ENCODE assay signal across 8 mouse cellular contexts in the genomic region with DNA sequence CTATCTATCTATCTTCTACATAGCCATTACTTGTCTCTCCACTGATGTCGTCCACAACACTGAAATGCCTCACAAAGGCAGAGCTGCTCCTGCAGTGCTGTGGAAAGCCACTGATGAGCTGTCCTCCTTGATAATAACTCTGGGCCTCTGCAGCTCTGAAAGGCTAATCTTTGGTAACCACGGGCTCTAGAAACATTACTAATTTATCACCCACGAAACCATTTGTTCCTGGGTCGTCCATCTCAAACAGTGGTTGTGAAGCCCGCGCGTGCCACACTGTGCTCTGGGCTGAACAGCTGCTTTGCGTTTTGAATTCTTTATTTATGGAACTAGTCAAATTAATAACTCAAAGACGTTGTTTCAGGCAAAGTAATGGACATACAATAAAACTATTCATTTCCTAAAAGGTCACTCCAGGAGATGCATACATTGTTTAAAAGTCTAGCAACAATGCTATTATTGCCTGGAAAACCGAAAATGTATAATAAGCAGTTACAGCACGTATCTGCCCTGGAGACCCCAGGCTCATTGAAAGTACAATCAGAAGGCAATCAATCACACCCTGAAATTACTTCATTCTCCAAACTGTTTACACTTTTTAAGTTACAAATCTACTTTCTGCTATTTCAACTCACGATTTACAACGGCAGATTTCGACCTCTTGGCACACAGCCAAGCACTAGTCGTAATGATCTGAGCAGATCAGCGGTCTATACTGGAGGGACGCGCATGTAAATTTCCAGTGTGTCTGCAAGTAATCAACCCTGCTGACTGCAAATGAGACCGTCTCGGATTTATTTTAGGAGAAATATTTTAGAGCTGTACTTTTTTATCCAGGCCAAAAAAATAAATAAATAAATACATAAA.
DNase-seq lines count a peak whose midpoint lies in the region; ATAC-seq and TF ChIP-seq lines count a peak whose summit lies in the region.

No protein-coding gene starts in this region.

- ATAC-seq in limb, embryonic 14.5 days (ENCODE audit: low FRiP score, low read depth) = peak; percentile 76
- ATAC-seq in stomach, embryonic 16.5 days (ENCODE audit: insufficient read depth, low FRiP score) = peak; percentile 26; the same call in 1 of the 2 replicates
- no peak for ATAC-seq in CD4-positive, CD25-positive, alpha-beta regulatory T cell, adult 4 months

- H3K4me2 ChIP-seq in limb, embryonic 14.5 days (replicated peaks; ENCODE audit: low read depth, low read length, severe bottlenecking) = peak overlapping the region; percentile 37
- peak overlapping the region; percentile 40 for H3K4me2 ChIP-seq in stomach, embryonic 16.5 days (ENCODE audit: low read depth, low read length)

- DNase-seq in left cerebral cortex, postnatal 4 days = peak; percentile 57
- no peak for DNase-seq in left cerebral cortex, adult 18-20 months (ENCODE audit: low spot score in 2 of 2)
- peak; percentile 72 to 76 for DNase-seq in cerebellum, postnatal 10 days
- peak; percentile 44 for DNase-seq in gastrocnemius, postnatal 10 days
- peak; percentile 86 for DNase-seq in limb, embryonic 14.5 days (ENCODE audit: low spot score)
- no peak for DNase-seq in frontal cortex, postnatal 36 days (ENCODE audit: low spot score in 2 of 2)

- H3K36me3 ChIP-seq in limb, embryonic 14.5 days (ENCODE audit: control insufficient read depth, insufficient read depth, low read length) = no peaks in the 10 kb centered on the region
- no peaks in the 10 kb centered on the region for H3K36me3 ChIP-seq in stomach, embryonic 16.5 days (ENCODE audit: control insufficient read depth, insufficient read depth, low read length)

- H3K4me1 ChIP-seq in limb, embryonic 14.5 days (ENCODE audit: control insufficient read depth, insufficient read depth, low read length) = peaks cover 28% of the 10 kb centered on the region
- H3K4me1 ChIP-seq in stomach, embryonic 16.5 days (ENCODE audit: control insufficient read depth, insufficient read depth, low read length) = peaks cover 15% of the 10 kb centered on the region

- peak overlapping the region; percentile 14; the same call in 1 of the 2 replicates for H3K4me3 ChIP-seq in limb, embryonic 14.5 days (replicated peaks; ENCODE audit: low read length)
- peak overlapping the region; percentile 21 for H3K4me3 ChIP-seq in stomach, embryonic 16.5 days (replicated peaks; ENCODE audit: low read length)

- intact Hi-C loops in left cerebral cortex, postnatal 4 days (cut with DNase I) = no loop called here

- no peaks in the 10 kb centered on the region for H3K9me3 ChIP-seq in limb, embryonic 14.5 days (ENCODE audit: control insufficient read depth, low read length)
- H3K9me3 ChIP-seq in stomach, embryonic 16.5 days (replicated peaks; ENCODE audit: control insufficient read depth, low read length) = no peaks in the 10 kb centered on the region

- H3K9ac ChIP-seq in limb, embryonic 14.5 days (ENCODE audit: low read depth, low read length, severe bottlenecking) = no peak overlapping the region
- no peak overlapping the region for H3K9ac ChIP-seq in stomach, embryonic 16.5 days (ENCODE audit: low read length)

- WGBS in limb, embryonic 14.5 days = 10% methylated on average over 20 of the region's 20 CpGs
- 16% methylated on average over 20 of the region's 20 CpGs for WGBS in stomach, embryonic 16.5 days

- no peak overlapping the region for H3K27ac ChIP-seq in limb, embryonic 14.5 days (replicated peaks; ENCODE audit: low read depth, low read length)
- H3K27ac ChIP-seq in stomach, embryonic 16.5 days (ENCODE audit: low read length) = no peak overlapping the region; the same call in 1 of the 2 replicates

- TF ChIP-seq POLR2A in limb, embryonic 14.5 days (IDR thresholded peaks at IDR 0.05; ENCODE audit: borderline replicate concordance, extremely low read depth, insufficient read depth, insufficient read length) = no peak

- no peaks in the 10 kb centered on the region for H3K27me3 ChIP-seq in limb, embryonic 14.5 days (ENCODE audit: control insufficient read depth, insufficient read depth, low read length)
- H3K27me3 ChIP-seq in stomach, embryonic 16.5 days (ENCODE audit: control insufficient read depth, insufficient read depth, low read length) = no peaks in the 10 kb centered on the region

Comparison
In these comparisons a context has a peak if more than half of its experiments do, and no peak if none do; other contexts are left out.
1. DNase-seq: peak in left cerebral cortex, postnatal 4 days (single experiment), cerebellum, postnatal 10 days (2 of 2), gastrocnemius, postnatal 10 days (single experiment) and limb, embryonic 14.5 days (single experiment); none in left cerebral cortex, adult 18-20 months (0 of 2) and frontal cortex, postnatal 36 days (0 of 2).